Mouse (Mus musculus) forebrain, embryonic 11.5 days (tissue): Measurements from ENCODE around the gene Aldh3b1. TPM values are rescaled to one million over a fixed set of nuclear protein-coding genes. Genes with fewer than 3 reads are reported as not detected.

Experiments
- ATAC-seq: fragments of 200-750 bp; cut with Nextera tagmentation; replicated peaks from 2 replicates; pipeline ENCODE4 v1.8.0; 2017; ENCODE audit warnings: moderate TSS enrichment; ENCODE audit not compliant: low FRiP score
- DNase-seq: peaks from one replicate; pipeline ENCODE4 v3.0.0-alpha.2; 2017; ENCODE audit warnings: low spot score
- H3K27ac ChIP-seq: fragments of 300-500 bp; sonication (generic); 2 replicates; pipeline ENCODE4 v1.5.1; 2014; ENCODE audit warnings: low read depth, low read length
- H3K27me3 ChIP-seq: fragments of 300-500 bp; sonication (generic); 2 replicates; pipeline ENCODE4 v1.6.1; 2014; ENCODE audit warnings: mild to moderate bottlenecking, low read length, mixed read lengths; ENCODE audit not compliant: control insufficient read depth, insufficient read depth
- H3K36me3 ChIP-seq: fragments of 300-500 bp; sonication (generic); 2 replicates; pipeline ENCODE4 v1.6.1; 2014; ENCODE audit warnings: mild to moderate bottlenecking, low read length, moderate library complexity, mixed read lengths; ENCODE audit not compliant: control insufficient read depth, insufficient read depth
- H3K4me1 ChIP-seq: fragments of 300-500 bp; sonication (generic); replicated peaks from 2 replicates; pipeline ENCODE4 v1.6.1; 2014; ENCODE audit warnings: low read length, mixed read lengths; ENCODE audit not compliant: control insufficient read depth, insufficient read depth
- H3K4me2 ChIP-seq: fragments of 300-500 bp; sonication (generic); 2 replicates; pipeline ENCODE4 v1.6.1; 2014; ENCODE audit warnings: low read depth, mild to moderate bottlenecking, low read length, moderate library complexity, mixed read lengths; ENCODE audit not compliant: severe bottlenecking
- H3K4me3 ChIP-seq: fragments of 300-500 bp; sonication (generic); 2 replicates; pipeline ENCODE4 v1.5.1; 2014; ENCODE audit warnings: low read depth, low read length
- H3K9ac ChIP-seq: fragments of 300-500 bp; sonication (generic); 2 replicates; pipeline ENCODE4 v1.6.1; 2014; ENCODE audit warnings: low read length
- H3K9me3 ChIP-seq: fragments of 300-500 bp; sonication (generic); 2 replicates; pipeline ENCODE4 v1.6.1; 2016; ENCODE audit warnings: low read length, mixed read lengths; ENCODE audit not compliant: control insufficient read depth
- WGBS: fragments of 180-500 bp; shearing (Covaris S2); extraction: QIAGEN DNeasy Blood & Tissue Kit; methylation state at CpG from one replicate; pipeline ENCODE4 v1.1.7; 2014; 5-methylcytosine and 5-hydroxymethylcytosine counted together
- polyA plus RNA-seq: library from polyadenylated mRNA; unstranded; fragments of >200 nt; fragmentation: Nextera tagmentation; extraction: Ambion mirVana; gene quantifications from 2 replicates; pipeline ENCODE4 v1.2.1, GENCODE M21; 2014

Aldh3b1 gene
- polyA plus RNA-seq, 1 experiment from 2014 or later, result 0.35 TPM

DNA sequence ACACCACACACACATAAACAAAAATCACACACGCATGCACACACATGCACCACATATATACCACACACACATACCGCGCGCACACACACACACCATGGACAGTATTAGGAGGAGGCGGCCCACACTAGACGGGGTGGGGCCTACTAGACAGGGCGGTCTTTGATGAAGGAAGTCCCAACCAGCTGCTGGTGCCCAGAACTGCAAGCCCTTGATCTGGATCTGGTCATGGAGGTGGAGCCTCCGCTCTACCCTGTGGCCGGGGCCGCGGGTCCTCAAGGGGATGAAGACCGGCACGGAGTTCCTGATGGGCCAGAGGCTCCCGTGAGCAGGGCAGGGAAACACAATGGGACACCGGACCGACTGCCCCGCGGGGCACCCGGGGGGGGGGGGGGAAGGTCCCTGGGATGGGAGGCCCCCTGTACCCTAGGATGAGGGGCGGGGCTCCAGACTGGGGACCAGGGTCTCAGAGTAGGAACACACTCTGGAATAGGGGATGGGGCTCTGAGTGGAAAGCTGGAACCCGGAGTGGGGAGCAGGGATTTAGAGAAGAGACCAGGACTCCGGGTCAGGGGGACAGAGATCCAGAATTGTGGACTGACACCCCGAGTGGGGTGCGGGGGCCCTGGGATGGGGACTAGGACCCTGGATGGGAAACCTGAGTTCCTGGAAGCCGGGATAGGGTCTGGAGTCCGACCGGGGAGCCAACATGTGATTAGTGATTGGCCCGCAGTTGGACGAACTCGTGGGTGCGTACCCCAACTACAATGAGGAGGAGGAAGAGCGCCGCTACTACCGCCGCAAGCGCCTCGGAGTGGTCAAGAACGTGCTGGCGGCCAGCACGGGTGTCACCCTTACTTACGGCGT is 5.7 kb upstream of the Aldh3b1 start, which contains the start of gene Unc93b1:
Gene Unc93b1, plus strand, starts transcription at position 155 of the 864 bp plus-strand sequence.
- H3K9ac ChIP-seq, result peak within 1 kb of the TSS; percentile 54
- DNase-seq (peak; percentile 65), ATAC-seq (peak; percentile 71)
- H3K27ac ChIP-seq, result no peak within 1 kb of the TSS
- no peaks in the 10 kb centered on the region for H3K27me3 ChIP-seq
- no peaks in the 10 kb centered on the region for H3K36me3 ChIP-seq
- peak within 1 kb of the TSS; percentile 75 for H3K4me2 ChIP-seq
- 5% methylated on average over 39 of the region's 42 CpGs for WGBS
- no peaks in the 10 kb centered on the region for H3K9me3 ChIP-seq
- no peaks in the 10 kb centered on the region; the same call in none of the 2 replicates for H3K4me1 ChIP-seq
- peak within 1 kb of the TSS; percentile 38 for H3K4me3 ChIP-seq

DNA sequence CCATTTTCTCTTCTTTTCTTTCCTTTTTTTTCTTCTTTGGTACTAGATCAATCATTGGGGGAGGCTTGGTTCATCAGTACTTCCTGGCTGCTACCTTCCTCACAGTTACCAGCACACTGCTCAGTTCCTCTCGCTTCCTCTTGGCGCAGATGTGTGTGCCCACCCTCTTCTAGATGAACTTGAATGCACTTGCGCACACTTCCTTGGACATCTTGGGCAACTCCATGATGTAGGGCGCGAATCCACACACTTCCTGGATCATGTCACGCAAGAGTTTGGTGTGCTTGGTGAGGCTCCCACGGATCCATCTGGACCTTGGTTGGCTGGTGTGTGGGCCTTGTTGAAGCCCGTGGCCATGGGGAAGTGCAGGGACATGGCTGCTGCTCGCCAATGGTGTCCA is 2.1 kb upstream of the Aldh3b1 start:
- H3K9ac ChIP-seq, result no peak overlapping the region
- H3K4me3 ChIP-seq, result no peak overlapping the region
- ATAC-seq (no peak), DNase-seq (no peak)
- H3K27ac ChIP-seq, result no peak overlapping the region
- no peaks in the 10 kb centered on the region for H3K27me3 ChIP-seq
- H3K9me3 ChIP-seq, result no peaks in the 10 kb centered on the region
- H3K4me2 ChIP-seq, result no peak overlapping the region
- 93% methylated on average over 9 of the region's 9 CpGs for whole genome bisulfite sequencing
- H3K36me3 ChIP-seq, result no peaks in the 10 kb centered on the region
- H3K4me1 ChIP-seq, result no peaks in the 10 kb centered on the region; the same call in none of the 2 replicates

DNA sequence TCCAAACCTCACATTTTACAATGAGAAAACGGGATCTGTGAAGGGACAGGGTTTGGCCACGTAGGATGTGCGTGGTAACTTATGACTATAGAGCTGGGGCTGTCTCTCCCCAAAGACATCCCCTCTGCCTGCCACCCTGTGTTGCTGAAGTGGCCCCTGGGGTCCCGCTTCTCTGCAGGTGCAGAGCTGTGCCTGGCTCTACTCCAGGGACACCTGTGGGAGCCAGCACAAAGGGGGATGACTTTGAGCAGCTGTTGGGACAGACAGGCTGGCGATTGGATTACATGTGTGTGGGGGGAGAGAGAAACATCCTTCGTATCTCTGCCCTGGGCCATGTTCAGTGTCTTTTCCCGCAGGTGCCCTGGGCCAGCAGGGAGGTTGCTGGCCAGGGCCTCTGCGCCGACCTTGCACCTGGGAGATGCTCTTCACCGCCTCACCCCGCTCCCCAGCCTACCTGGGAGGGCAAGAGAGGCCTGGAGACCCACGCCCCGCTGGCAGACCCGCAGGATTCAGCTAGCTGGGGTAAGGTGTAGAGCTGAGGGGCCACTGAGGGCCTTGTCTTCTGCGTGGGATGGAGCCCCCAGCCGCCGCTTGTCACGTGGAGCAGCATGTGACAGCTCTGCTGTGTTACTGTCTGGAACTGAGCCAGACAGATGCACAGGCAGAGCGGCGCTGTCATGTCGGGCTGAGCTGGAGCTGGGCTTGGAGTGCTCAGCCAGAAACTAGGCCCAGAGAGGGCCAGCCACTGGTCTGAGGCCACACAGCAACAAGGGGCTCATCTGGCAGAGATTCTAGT is 852 bp upstream of the Aldh3b1 start:
- no peaks in the 10 kb centered on the region for H3K9me3 ChIP-seq
- no peaks in the 10 kb centered on the region for H3K27me3 ChIP-seq
- no peak overlapping the region for H3K9ac ChIP-seq
- H3K27ac ChIP-seq, result no peak overlapping the region
- DNase-seq, result no peak
- no peaks in the 10 kb centered on the region; the same call in 1 of the 2 replicates for H3K4me1 ChIP-seq
- 72% methylated on average over 21 of the region's 21 CpGs for WGBS
- H3K4me2 ChIP-seq, result no peak overlapping the region
- ATAC-seq, result no peak
- no peaks in the 10 kb centered on the region for H3K36me3 ChIP-seq
- H3K4me3 ChIP-seq, result no peak overlapping the region

DNA sequence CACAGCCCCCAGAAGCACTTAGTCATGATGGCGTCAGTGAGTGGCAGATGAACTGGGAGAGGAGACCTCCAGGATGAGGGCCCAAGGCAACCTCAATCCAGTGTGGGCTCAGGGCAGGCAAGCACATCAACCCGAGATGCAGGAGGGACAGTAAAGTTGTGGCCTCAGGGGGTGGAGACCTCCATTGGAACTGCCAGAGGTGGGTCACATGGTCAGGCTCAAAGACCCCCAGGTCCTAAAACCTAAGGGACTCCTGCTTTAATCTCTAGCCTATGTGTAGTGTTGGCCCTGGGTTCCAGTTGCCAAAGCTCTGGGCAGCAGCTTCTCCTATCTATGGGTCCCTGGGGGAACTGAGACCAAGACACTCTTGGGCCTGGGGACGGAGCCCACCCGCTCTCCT is 829 bp downstream of the Aldh3b1 start:
- Histone ChIP-seq H3K9ac (no peak overlapping the region), H3K4me2 (no peak overlapping the region), H3K4me3 (no peak overlapping the region), H3K27me3 (no peaks in the 10 kb centered on the region), H3K27ac (no peak overlapping the region), H3K4me1 (no peaks in the 10 kb centered on the region), H3K9me3 (no peaks in the 10 kb centered on the region), H3K36me3 (no peaks in the 10 kb centered on the region)
- no peak for DNase-seq
- no peak for ATAC-seq
- WGBS, result 80% methylated on average over 4 of the region's 4 CpGs

DNA sequence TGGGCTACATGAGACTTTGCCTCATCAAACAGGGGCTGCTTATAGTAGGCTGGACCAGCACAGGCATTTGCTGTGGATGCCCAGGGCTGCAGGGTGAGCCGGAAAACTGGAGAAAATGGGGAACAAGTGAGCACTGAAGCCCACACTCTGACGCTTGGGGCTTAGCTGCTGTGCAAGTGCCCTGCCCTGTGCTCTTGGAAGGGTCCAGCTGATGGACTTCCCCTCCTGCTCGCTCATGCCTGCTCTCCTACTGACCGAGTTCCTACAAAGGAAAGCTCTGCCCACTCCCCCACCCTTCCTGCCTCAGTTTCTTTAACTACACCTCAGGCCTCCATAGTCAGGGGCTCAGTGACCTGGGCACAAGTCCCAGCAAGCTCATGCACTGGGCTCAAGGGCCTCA is 1.6 kb downstream of the Aldh3b1 start:
- Histone ChIP-seq H3K4me1 (no peaks in the 10 kb centered on the region), H3K36me3 (no peaks in the 10 kb centered on the region), H3K9ac (no peak overlapping the region), H3K27me3 (no peaks in the 10 kb centered on the region), H3K4me3 (no peak overlapping the region), H3K27ac (no peak overlapping the region), H3K9me3 (no peaks in the 10 kb centered on the region), H3K4me2 (no peak overlapping the region)
- ATAC-seq, result no peak
- 87% methylated on average over 4 of the region's 4 CpGs for whole genome bisulfite sequencing
- no peak for DNase-seq

DNA sequence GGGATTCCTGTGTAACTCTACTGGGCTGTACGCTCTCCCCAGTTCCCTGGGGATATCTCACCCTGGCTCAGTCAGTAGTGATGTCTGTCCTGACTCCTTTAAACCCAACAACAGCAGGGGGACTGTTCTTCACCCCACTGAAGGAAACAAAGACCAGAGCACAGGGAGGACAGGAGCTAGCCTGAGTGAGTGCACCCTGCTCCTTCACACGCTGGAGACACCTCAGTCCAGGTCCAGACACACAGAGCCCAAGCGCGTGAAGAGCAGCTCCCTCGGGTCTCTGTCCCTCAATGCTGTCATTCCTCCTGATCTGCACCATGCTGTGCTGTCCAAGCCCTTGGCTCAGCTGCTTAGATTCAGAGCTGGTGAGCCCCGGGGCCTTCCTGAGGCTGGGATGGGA is 2.9 kb downstream of the Aldh3b1 start:
- Histone ChIP-seq H3K27ac (no peak overlapping the region), H3K27me3 (no peaks in the 10 kb centered on the region), H3K36me3 (no peaks in the 10 kb centered on the region), H3K9me3 (no peaks in the 10 kb centered on the region), H3K4me3 (no peak overlapping the region), H3K4me1 (no peaks in the 10 kb centered on the region), H3K4me2 (no peak overlapping the region), H3K9ac (no peak overlapping the region)
- 60% methylated on average over 6 of the region's 6 CpGs for WGBS
- ATAC-seq (no peak), DNase-seq (no peak)

DNA sequence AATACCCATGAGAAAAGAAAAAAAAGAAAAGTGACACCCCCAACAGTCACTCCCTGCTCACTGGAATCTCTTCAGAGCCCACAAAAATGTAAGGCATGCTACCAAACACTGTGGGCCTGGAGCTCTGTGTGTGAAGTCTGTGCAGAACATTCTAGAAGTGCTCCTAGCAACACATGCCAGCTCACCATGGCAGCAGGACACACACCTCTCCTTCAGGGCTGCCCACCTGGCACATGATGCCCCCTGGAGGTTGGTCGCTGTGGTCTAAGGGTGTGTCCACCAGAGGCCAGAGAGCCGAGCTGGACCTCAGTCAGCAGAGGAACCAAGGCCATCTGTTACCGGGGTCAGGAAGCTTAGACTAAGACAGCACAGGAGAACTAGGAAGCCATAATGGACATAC is 3.3 kb downstream of the Aldh3b1 start:
- Histone ChIP-seq H3K4me3 (no peak overlapping the region), H3K36me3 (no peaks in the 10 kb centered on the region), H3K4me2 (no peak overlapping the region), H3K9me3 (no peaks in the 10 kb centered on the region), H3K9ac (no peak overlapping the region), H3K27me3 (no peaks in the 10 kb centered on the region), H3K27ac (no peak overlapping the region), H3K4me1 (no peaks in the 10 kb centered on the region)
- no peak for ATAC-seq
- 71% methylated on average over 3 of the region's 3 CpGs for WGBS
- DNase-seq, result no peak

DNA sequence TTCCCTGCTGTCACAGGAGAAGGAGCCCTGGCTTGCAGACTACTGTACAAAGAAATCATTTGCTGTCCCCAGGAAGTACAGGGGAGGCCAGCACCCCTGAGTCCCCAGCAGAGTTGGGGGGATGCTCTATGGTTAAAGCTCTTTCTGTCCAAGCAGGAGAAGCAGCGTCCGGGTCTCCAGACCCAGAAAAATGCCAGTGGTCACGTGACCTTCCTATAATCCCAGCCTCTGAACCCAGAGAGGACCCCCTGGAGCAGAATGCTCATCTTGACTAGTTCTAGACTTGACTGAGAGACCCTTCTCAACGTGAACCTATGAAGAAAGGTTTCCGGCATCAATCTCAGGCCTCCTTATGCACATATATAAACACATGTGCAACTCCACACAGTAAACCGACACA is 3.7 kb downstream of the Aldh3b1 start:
- no peak overlapping the region for H3K27ac ChIP-seq
- H3K4me3 ChIP-seq, result no peak overlapping the region
- no peaks in the 10 kb centered on the region for H3K9me3 ChIP-seq
- WGBS, result 72% methylated on average over 6 of the region's 6 CpGs
- no peak overlapping the region for H3K4me2 ChIP-seq
- DNase-seq (no peak), ATAC-seq (no peak)
- no peaks in the 10 kb centered on the region for H3K36me3 ChIP-seq
- H3K4me1 ChIP-seq, result no peaks in the 10 kb centered on the region
- H3K9ac ChIP-seq, result no peak overlapping the region
- H3K27me3 ChIP-seq, result no peaks in the 10 kb centered on the region
